Mouse (Mus musculus) cerebellum, adult 2 months (tissue): ENCODE data around the gene Tmem239.

Experiments used
- CTCF ChIP-seq: fragments of 200-500 bp; IDR thresholded peaks from 2 replicates; pipeline ENCODE4 v1.5.1; 2011; ENCODE audit warnings: low read depth, mild to moderate bottlenecking, control low read depth, low read length, moderate library complexity, borderline replicate concordance; ENCODE audit not compliant: insufficient read depth
- POLR2A ChIP-seq: fragments of 200-500 bp; IDR thresholded peaks from 2 replicates; pipeline ENCODE4 v1.6.1; 2011; ENCODE audit warnings: low read length, control low read depth, borderline replicate concordance; ENCODE audit not compliant: insufficient read depth

- TF ChIP-seq CTCF (no peak), POLR2A (no peak)
Observed at GRCm38 (mm10) chr2:130429851-130430250, 23.6 kb downstream of the Tmem239 start.
